Mouse (Mus musculus) subcutaneous adipose tissue, adult 2 months (tissue): ENCODE data around the gene Kcnk2. TPM values are rescaled to one million over a fixed set of nuclear protein-coding genes. Genes with fewer than 3 reads are reported as not detected.

Source experiments
- polyA plus RNA-seq: library from polyadenylated mRNA; depleted of rRNA; stranded (reverse); fragments of >200 nt; gene quantifications from 2 replicates; pipeline ENCODE4 v1.2.3, GENCODE M21; 2012; ENCODE audit warnings: low replicate concordance; rRNA removed

Gene Kcnk2
- 6.0 and 7.9 TPM in 2 replicates for polyA plus RNA-seq

DNA sequence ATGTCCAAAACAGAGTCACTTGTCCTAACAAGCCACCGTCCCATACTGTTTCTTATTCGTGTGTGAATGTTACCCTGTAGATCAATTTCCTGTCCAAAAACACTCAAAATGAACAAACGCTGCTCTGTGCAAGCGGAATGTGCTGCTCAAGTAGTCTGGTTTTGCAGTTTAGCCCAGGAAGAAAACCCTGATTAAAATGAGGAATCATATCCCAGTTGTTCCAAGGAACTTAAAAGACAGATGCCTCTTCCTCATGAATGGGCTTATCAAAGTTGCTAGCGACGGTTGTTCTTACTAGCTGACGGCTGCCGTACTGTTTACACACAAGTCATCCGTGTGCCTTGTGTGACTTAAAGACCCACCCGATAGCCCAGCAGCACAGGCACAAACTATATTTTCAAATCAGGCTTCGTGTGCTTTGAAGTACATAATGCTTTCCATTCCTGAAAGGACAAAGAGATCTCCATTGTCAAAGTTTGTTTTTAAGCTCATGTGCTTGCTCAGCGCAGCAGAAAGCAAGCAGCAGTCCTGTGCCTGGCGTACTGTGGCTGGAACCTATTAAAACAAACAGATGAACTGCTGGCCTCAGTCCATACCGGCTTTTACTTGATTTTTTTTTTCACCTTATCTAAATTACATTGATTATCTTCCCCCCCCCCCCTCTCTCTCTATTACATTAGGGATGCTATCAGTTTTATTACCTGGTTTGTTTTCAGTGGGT lies at the start of gene Kcnk2:
Gene Kcnk2, minus strand, starts transcription at position 51 of the 721 bp plus-strand sequence.

